Mouse (Mus musculus): ENCODE data around the gene Ankrd11.

The Ankrd11 gene

GRCm38 (mm10) chr8:123004033-123004922 lies 37.8 kb downstream of the Ankrd11 start:
- no peak for DNase-seq

- DNase-seq = no peak
Observed at GRCm38 (mm10) chr8:123000311-123000710, 41.8 kb downstream of the Ankrd11 start.

GRCm38 (mm10) chr8:122997963-122998362 lies 44.1 kb downstream of the Ankrd11 start:
- DNase-seq = no peak

- DNase-seq = no peak
Observed at GRCm38 (mm10) chr8:122993740-122994139, 48.3 kb downstream of the Ankrd11 start.

GRCm38 (mm10) chr8:122993031-122993430 lies 49.0 kb downstream of the Ankrd11 start:
- DNase-seq = no peak

- no peak for DNase-seq
Observed at GRCm38 (mm10) chr8:122992296-122992695, 49.8 kb downstream of the Ankrd11 start.

GRCm38 (mm10) chr8:122991368-122991767 lies 50.7 kb downstream of the Ankrd11 start:
- DNase-seq = no peak

- DNase-seq = no peak
Observed at GRCm38 (mm10) chr8:122989976-122990375, 52.1 kb downstream of the Ankrd11 start.

- no peak for DNase-seq
Observed at GRCm38 (mm10) chr8:122988955-122989354, 53.1 kb downstream of the Ankrd11 start.

- no peak for DNase-seq
Observed at GRCm38 (mm10) chr8:122987255-122987654, 54.8 kb downstream of the Ankrd11 start.

- DNase-seq = no peak
Observed at GRCm38 (mm10) chr8:122986501-122987184, 55.4 kb downstream of the Ankrd11 start.

GRCm38 (mm10) chr8:122984175-122984574 lies 57.9 kb downstream of the Ankrd11 start:
- DNase-seq = no peak

GRCm38 (mm10) chr8:122983178-122983942 lies 58.7 kb downstream of the Ankrd11 start:
- no peak for DNase-seq

- no peak for DNase-seq
Observed at GRCm38 (mm10) chr8:122981646-122982045, 60.4 kb downstream of the Ankrd11 start.

- no peak for DNase-seq
Observed at GRCm38 (mm10) chr8:122979865-122980509, 62.1 kb downstream of the Ankrd11 start.

GRCm38 (mm10) chr8:122979424-122979823 lies 62.7 kb downstream of the Ankrd11 start:
- no peak for DNase-seq

- no peak for DNase-seq
Observed at GRCm38 (mm10) chr8:122976046-122976445, 66.0 kb downstream of the Ankrd11 start.

- no peak for DNase-seq
Observed at GRCm38 (mm10) chr8:122969964-122970620, 72.0 kb downstream of the Ankrd11 start.

- no peak for DNase-seq
Observed at GRCm38 (mm10) chr8:122968145-122968544, 73.9 kb downstream of the Ankrd11 start.

GRCm38 (mm10) chr8:122966638-122967037 lies 75.4 kb downstream of the Ankrd11 start:
- DNase-seq = no peak

- DNase-seq = no peak
Observed at GRCm38 (mm10) chr8:122962046-122962445, 80.0 kb downstream of the Ankrd11 start.

GRCm38 (mm10) chr8:122961458-122961857 lies 80.6 kb downstream of the Ankrd11 start:
- no peak for DNase-seq

Measured in right cerebral cortex, postnatal 25 days (tissue).